Mouse (Mus musculus): Measurements from ENCODE around the gene Mylk3.

The Mylk3 gene

GRCm38 (mm10) chr8:85386205-85386604 lies at the start of gene Mylk3:
TSS of gene Mylk3 (minus strand) at chr8:85386345.
- DNase-seq (ENCODE audit: low read depth, low spot score) = no peak

DNA sequence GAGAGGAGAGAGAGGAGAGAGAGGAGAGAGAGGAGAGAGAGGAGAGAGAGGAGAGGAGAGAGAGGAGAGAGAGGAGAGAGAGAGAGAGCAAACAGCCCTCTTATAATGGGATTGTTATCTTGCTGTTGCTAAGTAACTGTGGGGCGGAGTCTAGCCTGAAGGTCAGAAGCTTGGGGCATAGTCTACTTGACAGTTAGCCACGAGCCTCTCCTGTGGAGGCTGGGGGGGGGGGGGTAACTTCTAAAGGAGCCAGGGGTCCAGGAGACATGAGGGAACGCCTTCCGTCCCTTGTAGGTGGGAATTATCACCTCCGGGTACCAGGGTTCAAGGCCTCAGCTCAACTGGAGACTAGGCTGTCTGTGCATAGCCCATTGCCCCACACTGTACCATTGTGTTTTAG lies 49.6 kb upstream of the Mylk3 start:
- no peak for DNase-seq (ENCODE audit: low read depth, low spot score)

DNA sequence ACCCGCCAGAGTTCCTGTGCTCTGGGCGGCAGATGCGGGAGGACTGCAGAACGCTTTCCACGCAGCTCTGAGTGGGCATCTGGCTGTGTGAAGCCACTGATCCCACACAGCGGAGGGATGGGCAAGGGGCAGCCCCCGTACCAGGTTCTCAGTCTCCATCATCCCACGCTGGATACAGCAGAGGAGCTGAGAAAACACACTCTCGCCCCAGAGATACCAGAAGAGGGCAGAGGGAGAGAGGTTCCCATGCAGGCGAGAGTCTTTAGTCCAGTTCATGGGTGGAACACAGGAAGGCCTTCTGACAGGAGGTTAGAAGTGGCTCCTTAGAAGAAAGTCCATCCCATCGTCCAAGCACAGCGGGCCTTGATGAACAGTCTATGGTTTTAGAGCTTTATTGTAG lies 48.7 kb upstream of the Mylk3 start:
- DNase-seq (ENCODE audit: low read depth, low spot score) = no peak

DNA sequence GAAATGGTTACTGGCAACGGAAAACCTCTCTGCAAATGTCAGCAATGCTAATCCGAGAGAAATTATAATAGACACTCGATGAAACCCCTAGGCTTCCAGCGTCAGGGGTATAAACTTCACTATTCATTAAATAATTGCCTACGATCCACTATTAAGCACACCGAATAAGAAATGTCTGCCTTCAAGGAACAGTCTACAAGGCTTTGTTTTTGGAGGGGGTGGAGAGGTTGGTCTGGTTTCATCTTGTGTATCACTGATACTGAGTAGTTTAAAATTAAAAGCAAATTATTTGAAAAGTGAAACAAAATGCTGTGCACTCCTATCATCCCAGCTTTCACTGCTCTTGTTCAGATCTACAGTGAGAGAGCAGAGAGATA lies 46.9 kb upstream of the Mylk3 start:
- DNase-seq (ENCODE audit: low read depth, low spot score) = no peak

DNA sequence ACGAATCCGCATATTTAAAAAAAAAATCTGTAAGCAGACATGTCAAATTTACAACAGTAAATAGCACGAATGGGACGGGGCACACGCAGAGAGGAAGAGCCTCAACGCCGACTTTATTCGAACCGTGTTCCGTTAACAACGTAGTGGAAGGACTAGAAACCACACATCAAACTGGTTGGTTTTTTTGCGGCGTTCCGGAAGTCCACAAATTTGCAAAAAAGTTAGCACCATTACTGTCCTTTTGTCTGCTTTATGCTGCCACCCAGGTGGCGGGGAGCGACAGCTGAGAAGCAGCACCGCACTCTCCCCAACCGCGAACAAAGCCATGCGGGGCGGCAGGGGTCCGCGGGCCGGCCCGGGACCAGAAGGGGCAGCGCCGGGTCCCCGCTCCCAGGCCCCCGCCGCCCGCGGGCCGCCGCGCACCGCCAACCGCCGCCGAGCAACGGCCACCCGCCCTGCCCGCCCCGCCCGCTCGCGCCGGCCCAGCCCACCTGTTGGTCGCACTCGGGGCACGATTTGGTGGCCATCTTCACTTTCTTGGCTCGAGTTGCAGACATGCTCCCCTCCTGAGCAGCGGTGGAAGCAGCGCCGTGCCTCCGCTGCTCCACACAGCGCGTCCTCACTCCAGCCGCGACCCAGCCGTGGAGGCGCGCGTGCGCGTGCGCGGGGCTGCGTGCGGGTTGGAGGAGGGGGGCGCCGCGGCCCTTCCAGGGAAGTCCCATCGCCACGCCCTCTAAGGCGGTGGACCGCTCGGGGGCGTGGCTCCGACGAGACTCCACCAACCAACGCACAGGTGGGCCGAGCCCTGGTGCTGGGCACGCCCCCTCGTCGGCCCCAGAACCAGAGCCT lies 46.2 kb upstream of the Mylk3 start, which contains the start of gene 4921524J17Rik:
TSS of gene 4921524J17Rik (minus strand) at position 666 of the 849 bp plus-strand sequence.
- DNase-seq (ENCODE audit: low read depth, low spot score) = peak; percentile 97

- DNase-seq (ENCODE audit: low read depth, low spot score) = peak; percentile 79
These were observed 45.4 kb upstream of the Mylk3 start for GRCm38 (mm10) chr8:85431281-85432167.

- DNase-seq (ENCODE audit: low read depth, low spot score) = peak; percentile 95
These were observed 44.7 kb upstream of the Mylk3 start for GRCm38 (mm10) chr8:85430801-85431200.

GRCm38 (mm10) chr8:85429219-85429618 lies 43.1 kb upstream of the Mylk3 start:
- DNase-seq (ENCODE audit: low read depth, low spot score) = peak; percentile 78

DNA sequence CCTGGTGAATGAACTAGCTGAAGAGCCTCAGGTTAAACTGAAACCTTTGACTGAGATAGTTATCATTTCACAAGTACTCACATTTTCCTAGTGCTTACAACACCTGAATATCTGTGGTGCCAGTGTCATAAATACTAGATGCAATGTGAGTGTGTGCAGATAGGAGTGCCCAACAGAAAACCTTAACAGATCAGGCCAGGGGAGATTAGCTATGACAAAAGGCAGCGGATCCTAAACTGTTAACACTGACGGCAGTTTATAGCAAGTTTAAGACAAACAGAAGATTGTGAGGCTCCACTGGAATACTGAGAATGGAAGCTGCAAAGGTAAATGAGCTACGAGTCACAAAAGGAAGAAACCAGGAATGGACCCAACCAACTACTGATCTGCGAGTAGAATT lies 40.9 kb upstream of the Mylk3 start:
- no peak for DNase-seq (ENCODE audit: low read depth, low spot score)

GRCm38 (mm10) chr8:85421329-85421728 lies 35.2 kb upstream of the Mylk3 start:
- DNase-seq (ENCODE audit: low read depth, low spot score) = no peak

GRCm38 (mm10) chr8:85408526-85408925 lies 22.4 kb upstream of the Mylk3 start:
- peak; percentile 65 for DNase-seq (ENCODE audit: low read depth, low spot score)

DNA sequence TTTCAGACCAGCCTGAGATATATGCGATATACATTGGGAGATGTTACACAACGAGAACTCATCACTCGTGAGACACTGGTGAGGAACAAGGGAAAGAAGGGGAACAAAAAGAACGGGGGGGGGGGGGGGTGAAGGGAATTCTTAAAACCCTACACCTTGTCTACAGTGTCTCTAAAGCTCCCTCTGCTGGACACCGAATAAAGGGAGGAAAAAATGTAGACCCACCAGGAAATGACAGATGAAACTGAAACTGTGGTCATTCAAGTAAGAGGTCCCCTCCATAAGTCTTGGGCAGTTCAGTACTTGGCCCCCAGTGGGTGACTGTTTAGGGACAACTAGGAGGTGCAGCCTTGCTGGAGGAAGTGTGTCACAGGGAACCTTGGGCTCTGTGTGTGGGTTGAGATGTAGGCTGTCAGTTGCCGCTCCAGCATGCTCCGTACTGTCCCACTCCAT lies 21.9 kb upstream of the Mylk3 start:
- DNase-seq (ENCODE audit: low read depth, low spot score) = peak; percentile 91

- no peak for DNase-seq (ENCODE audit: low read depth, low spot score)
These were observed 19.8 kb upstream of the Mylk3 start for GRCm38 (mm10) chr8:85405961-85406360.

DNA sequence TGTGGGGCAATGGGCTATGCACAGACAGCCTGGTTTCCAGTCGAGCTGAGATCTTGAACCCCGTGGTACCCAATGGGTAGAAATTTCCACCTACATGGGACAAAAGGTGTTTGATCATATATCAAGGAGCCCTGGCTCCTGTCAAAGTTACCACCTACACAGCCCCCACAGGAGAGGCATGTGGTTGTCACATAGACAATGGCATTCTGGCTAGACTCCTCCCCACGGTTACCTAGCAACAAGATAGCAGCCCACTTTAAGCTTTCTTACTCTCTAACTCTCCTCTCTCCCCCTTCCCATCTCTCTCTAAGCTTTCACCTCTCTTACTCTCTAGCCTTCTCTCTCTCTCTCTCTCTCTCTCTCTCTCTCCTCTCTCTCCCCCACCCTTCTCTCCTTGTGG lies 19.3 kb upstream of the Mylk3 start:
- no peak for DNase-seq (ENCODE audit: low read depth, low spot score)

DNA sequence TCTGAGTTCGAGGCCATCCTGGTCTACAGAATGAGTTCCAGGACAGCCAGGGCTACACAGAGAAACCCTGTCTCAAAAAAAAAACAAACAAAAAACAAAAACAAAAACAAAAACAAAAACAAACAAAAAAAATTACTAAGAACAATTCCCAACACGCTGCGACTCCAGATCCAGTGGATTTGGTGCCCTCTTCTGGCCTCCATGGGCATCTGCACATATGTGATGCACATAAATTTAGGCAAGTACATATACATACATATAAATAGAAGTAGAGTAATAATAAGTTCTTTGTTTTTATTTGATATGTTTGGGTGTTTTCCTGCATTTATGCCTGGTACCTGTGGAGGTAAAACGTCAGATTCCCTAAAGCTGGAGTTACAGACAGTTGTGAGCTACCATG lies 12.4 kb upstream of the Mylk3 start:
- no peak for DNase-seq (ENCODE audit: low read depth, low spot score)

DNA sequence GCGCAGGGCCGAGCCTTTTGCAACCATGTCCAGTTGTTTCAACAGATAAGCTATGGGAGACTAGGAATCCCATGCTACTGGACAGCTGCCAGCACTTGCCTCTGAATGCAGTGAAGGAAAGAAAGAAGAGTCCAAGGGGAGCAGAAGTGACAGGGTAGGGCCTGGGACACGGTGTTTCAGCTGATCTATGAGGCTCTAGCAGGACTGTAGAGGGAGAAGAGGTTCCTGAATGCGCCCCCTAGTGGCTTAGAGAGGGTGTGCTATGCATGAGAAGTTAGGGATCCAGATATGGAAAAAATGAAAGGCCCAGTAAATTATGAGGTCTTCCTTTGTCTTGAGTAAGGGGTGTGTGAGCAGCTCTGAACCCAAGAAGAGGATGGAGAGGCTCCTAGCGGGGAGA lies 11.4 kb upstream of the Mylk3 start:
- DNase-seq (ENCODE audit: low read depth, low spot score) = peak; percentile 65

- no peak for DNase-seq (ENCODE audit: low read depth, low spot score)
These were observed 10.4 kb upstream of the Mylk3 start for GRCm38 (mm10) chr8:85396432-85397079.

- DNase-seq (ENCODE audit: low read depth, low spot score) = no peak
These were observed 9.7 kb upstream of the Mylk3 start for GRCm38 (mm10) chr8:85395681-85396431.

DNA sequence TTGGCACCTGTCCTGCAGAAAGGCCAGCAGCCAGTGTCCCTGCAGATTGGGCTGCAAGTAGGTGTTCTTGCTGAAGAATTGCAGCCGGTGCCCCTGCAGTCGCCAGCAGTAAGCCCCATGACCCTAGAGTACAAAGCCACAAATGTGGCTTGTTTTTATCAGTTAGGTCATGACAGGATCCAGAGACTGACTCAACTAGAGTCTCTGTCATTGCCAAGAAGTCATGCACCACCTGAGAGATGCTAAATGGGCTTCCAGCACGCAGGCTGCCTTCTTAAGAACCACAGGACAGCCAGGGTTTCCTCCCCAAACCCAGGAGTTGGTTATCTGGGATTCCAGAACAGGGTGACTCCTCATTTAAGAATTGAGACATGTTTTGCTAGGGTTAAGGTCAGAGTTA lies 8.9 kb upstream of the Mylk3 start:
- no peak for DNase-seq (ENCODE audit: low read depth, low spot score)

- DNase-seq (ENCODE audit: low read depth, low spot score) = no peak
These were observed 7.1 kb upstream of the Mylk3 start for GRCm38 (mm10) chr8:85393199-85393598.

- DNase-seq (ENCODE audit: low read depth, low spot score) = no peak
These were observed 5.3 kb upstream of the Mylk3 start for GRCm38 (mm10) chr8:85391438-85391837.

Data from 3T3-L1 (cell line).